Mouse (Mus musculus): ENCODE results near the gene Hdc.
A peak's percentile ranks its signal among the peaks of the same experiment; 100 is the strongest.
"Not testable (repeated sequence)": the region's sequence is repeated elsewhere in the genome, so short reads cannot be mapped to it uniquely, and the experiment has no call there.

Gene Hdc

GRCm38 (mm10) chr2:126619249-126619704 is at the start of gene Hdc:
Gene Hdc, minus strand, starts transcription at chr2:126619299.
- no peak for DNase-seq

- DNase-seq: no peak
Observed at GRCm38 (mm10) chr2:126668621-126669252, 49.6 kb upstream of the Hdc start.

- DNase-seq: no peak
Observed at GRCm38 (mm10) chr2:126665984-126666383, 46.9 kb upstream of the Hdc start.

- DNase-seq: peak; percentile 41
Observed at GRCm38 (mm10) chr2:126663481-126663880, 44.4 kb upstream of the Hdc start.

GRCm38 (mm10) chr2:126652929-126653328 is 33.8 kb upstream of the Hdc start:
- DNase-seq: no peak

GRCm38 (mm10) chr2:126647762-126648161 is 28.7 kb upstream of the Hdc start:
- no peak for DNase-seq

GRCm38 (mm10) chr2:126646461-126646860 is 27.4 kb upstream of the Hdc start:
- DNase-seq: no peak

GRCm38 (mm10) chr2:126644768-126645167 is 25.7 kb upstream of the Hdc start:
- DNase-seq: no peak

- DNase-seq: no peak
Observed at GRCm38 (mm10) chr2:126640298-126640697, 21.2 kb upstream of the Hdc start.

- no peak for DNase-seq
Observed at GRCm38 (mm10) chr2:126635939-126636823, 17.1 kb upstream of the Hdc start.

- no peak for DNase-seq
Observed at GRCm38 (mm10) chr2:126633165-126633564, 14.1 kb upstream of the Hdc start.

- no peak for DNase-seq
Observed at GRCm38 (mm10) chr2:126628455-126628995, 9.4 kb upstream of the Hdc start.

- DNase-seq: no peak
Observed at GRCm38 (mm10) chr2:126623138-126623537, 4.0 kb upstream of the Hdc start.

- DNase-seq: no peak
Observed at GRCm38 (mm10) chr2:126622455-126622854, 3.4 kb upstream of the Hdc start.

- no peak for DNase-seq
Observed at GRCm38 (mm10) chr2:126618470-126619179, 474 bp downstream of the Hdc start.

GRCm38 (mm10) chr2:126615355-126615754 is 3.7 kb downstream of the Hdc start:
- no peak for DNase-seq

- not testable (repeated sequence) for DNase-seq
Observed at GRCm38 (mm10) chr2:126609600-126609999, 9.5 kb downstream of the Hdc start.

- DNase-seq: no peak
Observed at GRCm38 (mm10) chr2:126607553-126608203, 11.4 kb downstream of the Hdc start.

- no peak for DNase-seq
Observed at GRCm38 (mm10) chr2:126606688-126607062, 12.4 kb downstream of the Hdc start.

- peak; percentile 49 for DNase-seq
Observed at GRCm38 (mm10) chr2:126606061-126606687, 12.9 kb downstream of the Hdc start.

- no peak for DNase-seq
Observed at GRCm38 (mm10) chr2:126601918-126602600, 17.0 kb downstream of the Hdc start.

- DNase-seq: no peak
Observed at GRCm38 (mm10) chr2:126600533-126600932, 18.6 kb downstream of the Hdc start.

Data from thymus, postnatal 14 days (tissue).